Mouse (Mus musculus) heart, embryonic 11.5 days (tissue): Measurements from ENCODE around the gene Gpr173. TPM values are rescaled to one million over a fixed set of nuclear protein-coding genes. Genes with fewer than 3 reads are reported as not detected.

Source experiments
- ATAC-seq: fragments of 200-750 bp; cut with Nextera tagmentation; replicated peaks from 2 replicates; pipeline ENCODE4 v1.8.0; 2017; ENCODE audit warnings: moderate library complexity; ENCODE audit not compliant: insufficient number of reproducible peaks, low FRiP score, low TSS enrichment
- H3K27ac ChIP-seq: fragments of 300-500 bp; sonication (generic); 2 replicates; pipeline ENCODE4 v1.5.1; 2014; ENCODE audit warnings: mild to moderate bottlenecking, low read depth, low read length
- H3K27me3 ChIP-seq: fragments of 300-500 bp; sonication (generic); 2 replicates; pipeline ENCODE4 v1.6.1; 2014; ENCODE audit warnings: mild to moderate bottlenecking, low read length, mixed read lengths; ENCODE audit not compliant: control insufficient read depth, insufficient read depth
- H3K36me3 ChIP-seq: fragments of 300-500 bp; sonication (generic); 2 replicates; pipeline ENCODE4 v1.6.1; 2014; ENCODE audit warnings: mild to moderate bottlenecking, low read length, moderate library complexity, mixed read lengths; ENCODE audit not compliant: control insufficient read depth, insufficient read depth
- H3K4me1 ChIP-seq: fragments of 300-500 bp; sonication (generic); 2 replicates; pipeline ENCODE4 v1.6.1; 2014; ENCODE audit warnings: low read length; ENCODE audit not compliant: control insufficient read depth, insufficient read depth
- H3K4me2 ChIP-seq: fragments of 300-500 bp; sonication (generic); 2 replicates; pipeline ENCODE4 v1.6.1; 2014; ENCODE audit warnings: mild to moderate bottlenecking, moderate library complexity
- H3K4me3 ChIP-seq: fragments of 300-500 bp; sonication (generic); 2 replicates; pipeline ENCODE4 v1.5.1; 2014; ENCODE audit warnings: low read depth, low read length
- H3K9ac ChIP-seq: fragments of 300-500 bp; sonication (generic); 2 replicates; pipeline ENCODE4 v1.6.1; 2014; ENCODE audit warnings: mild to moderate bottlenecking, low read depth, low read length, moderate library complexity
- H3K9me3 ChIP-seq: fragments of 300-500 bp; sonication (generic); replicated peaks from 2 replicates; pipeline ENCODE4 v1.6.1; 2016; ENCODE audit warnings: low read length; ENCODE audit not compliant: control insufficient read depth
- WGBS: fragments of 180-500 bp; shearing (Covaris S2); extraction: QIAGEN DNeasy Blood & Tissue Kit; methylation state at CpG from one replicate; pipeline ENCODE4 v1.1.7; 2014; ENCODE audit not compliant: insufficient replicate concordance; 5-methylcytosine and 5-hydroxymethylcytosine counted together
- polyA plus RNA-seq: library from polyadenylated mRNA; unstranded; fragments of >200 nt; fragmentation: Nextera tagmentation; extraction: Ambion mirVana; gene quantifications from 2 replicates; pipeline ENCODE4 v1.2.1, GENCODE M21; 2014

Gpr173 gene
- polyA plus RNA-seq, 1 experiment from 2014 or later, result 3.0 TPM

DNA sequence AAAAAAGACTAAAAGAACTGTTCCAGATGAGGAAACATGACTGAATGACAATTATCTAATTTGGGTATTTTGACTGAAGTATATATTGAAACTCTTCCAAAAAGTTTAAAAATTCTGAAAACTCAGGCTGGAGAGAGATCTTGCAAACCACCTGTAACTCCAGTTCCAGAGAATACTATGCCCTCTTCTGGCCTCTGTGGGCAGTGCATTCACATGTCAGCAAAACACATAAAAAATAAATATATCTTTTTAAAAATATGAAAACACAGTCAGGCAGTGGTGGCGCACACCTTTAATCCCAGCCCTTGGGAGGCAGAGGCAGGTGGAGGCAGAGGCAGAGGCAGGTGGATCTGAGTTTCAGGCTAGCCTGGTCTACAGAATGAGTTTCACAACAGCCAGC lies 44.9 kb downstream of the Gpr173 start:
- no peaks in the 10 kb centered on the region for H3K4me1 ChIP-seq
- no peaks in the 10 kb centered on the region for H3K36me3 ChIP-seq
- H3K27me3 ChIP-seq, result peaks cover 6% of the 10 kb centered on the region
- no peak overlapping the region for H3K4me2 ChIP-seq
- H3K9ac ChIP-seq, result no peak overlapping the region
- ATAC-seq, result no peak
- WGBS, result 91% methylated on average over 1 of the region's 1 CpGs
- no peak overlapping the region for H3K27ac ChIP-seq
- no peak overlapping the region for H3K4me3 ChIP-seq
- no peaks in the 10 kb centered on the region for H3K9me3 ChIP-seq

DNA sequence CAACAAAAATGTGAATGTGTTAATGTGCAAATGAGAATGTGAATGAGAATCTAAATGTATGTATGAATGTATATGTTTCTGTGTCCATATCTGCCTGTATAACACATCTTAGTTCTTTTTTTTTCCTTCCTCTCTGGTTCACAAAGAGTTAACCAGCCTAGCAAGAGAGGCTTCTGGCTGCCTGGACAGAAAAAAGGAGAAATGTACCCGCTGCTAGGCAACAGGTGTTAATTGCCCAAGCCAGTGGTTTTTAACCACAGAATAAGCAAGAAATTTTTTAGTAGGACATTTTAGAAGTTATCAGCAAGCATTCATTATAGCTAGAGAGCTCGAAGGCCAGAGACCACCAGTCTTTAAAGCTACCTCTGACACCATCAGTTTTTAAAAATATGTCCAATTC lies 45.7 kb downstream of the Gpr173 start:
- Histone ChIP-seq H3K27me3 (peaks cover 6% of the 10 kb centered on the region), H3K4me1 (no peaks in the 10 kb centered on the region), H3K9me3 (no peaks in the 10 kb centered on the region), H3K27ac (no peak overlapping the region), H3K9ac (no peak overlapping the region), H3K4me2 (no peak overlapping the region), H3K36me3 (no peaks in the 10 kb centered on the region), H3K4me3 (no peak overlapping the region)
- 51% methylated on average over 2 of the region's 2 CpGs for WGBS
- no peak for ATAC-seq

DNA sequence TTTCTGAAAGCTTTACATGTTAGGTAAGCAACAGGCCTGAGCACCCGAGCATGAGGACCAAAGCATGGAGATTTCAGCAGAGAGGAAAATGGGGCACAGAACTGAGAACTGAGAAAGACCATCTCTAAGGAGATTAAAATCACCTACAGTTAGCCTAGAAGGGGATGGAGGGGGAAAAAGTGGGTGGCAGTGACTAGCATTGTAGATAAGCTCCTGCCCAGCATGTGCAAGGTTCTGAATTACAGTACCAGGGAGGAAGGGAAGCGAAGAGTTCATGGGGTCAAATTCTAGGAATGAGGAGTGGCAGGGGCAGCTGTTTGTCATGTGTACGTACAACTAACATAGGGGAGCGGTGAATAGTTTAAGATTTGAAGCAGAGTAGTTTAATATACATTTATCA lies 48.0 kb downstream of the Gpr173 start:
- H3K9me3 ChIP-seq, result no peaks in the 10 kb centered on the region
- H3K4me2 ChIP-seq, result no peak overlapping the region
- ATAC-seq, result no peak
- H3K4me3 ChIP-seq, result no peak overlapping the region
- WGBS, result 69% methylated on average over 4 of the region's 4 CpGs
- H3K27me3 ChIP-seq, result no peaks in the 10 kb centered on the region; the same call in 1 of the 2 replicates
- H3K36me3 ChIP-seq, result no peaks in the 10 kb centered on the region
- H3K27ac ChIP-seq, result no peak overlapping the region
- H3K4me1 ChIP-seq, result no peaks in the 10 kb centered on the region
- no peak overlapping the region for H3K9ac ChIP-seq

DNA sequence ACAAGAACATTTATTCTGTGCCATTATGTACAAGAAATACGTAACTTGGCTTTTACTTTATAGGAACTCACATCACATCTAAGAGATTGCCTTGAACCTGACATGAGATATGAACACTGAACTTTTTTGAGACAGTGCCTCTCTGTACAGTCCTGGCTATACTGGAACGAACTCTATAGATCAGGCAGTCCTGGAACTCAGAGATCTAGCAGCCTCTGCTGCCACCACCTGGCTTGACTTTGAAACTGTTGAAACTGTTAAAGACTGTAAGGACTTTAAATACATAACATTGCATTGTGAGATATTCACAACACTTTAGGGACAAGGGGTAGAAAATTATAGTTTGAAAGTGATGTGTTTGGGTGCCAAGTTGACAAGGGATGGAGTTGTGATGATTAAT lies 60.6 kb downstream of the Gpr173 start:
- no peaks in the 10 kb centered on the region for H3K4me1 ChIP-seq
- no peak overlapping the region for H3K9ac ChIP-seq
- H3K27me3 ChIP-seq, result 0 out of 2 replicates have a peak, but pooled peaks cover 3% of the 10 kb centered on the region
- no peak overlapping the region for H3K4me2 ChIP-seq
- H3K27ac ChIP-seq, result no peak overlapping the region
- no peaks in the 10 kb centered on the region for H3K36me3 ChIP-seq
- no peak overlapping the region for H3K4me3 ChIP-seq
- ATAC-seq, result no peak
- no peaks in the 10 kb centered on the region for H3K9me3 ChIP-seq
- 57% methylated on average over 2 of the region's 2 CpGs for WGBS

DNA sequence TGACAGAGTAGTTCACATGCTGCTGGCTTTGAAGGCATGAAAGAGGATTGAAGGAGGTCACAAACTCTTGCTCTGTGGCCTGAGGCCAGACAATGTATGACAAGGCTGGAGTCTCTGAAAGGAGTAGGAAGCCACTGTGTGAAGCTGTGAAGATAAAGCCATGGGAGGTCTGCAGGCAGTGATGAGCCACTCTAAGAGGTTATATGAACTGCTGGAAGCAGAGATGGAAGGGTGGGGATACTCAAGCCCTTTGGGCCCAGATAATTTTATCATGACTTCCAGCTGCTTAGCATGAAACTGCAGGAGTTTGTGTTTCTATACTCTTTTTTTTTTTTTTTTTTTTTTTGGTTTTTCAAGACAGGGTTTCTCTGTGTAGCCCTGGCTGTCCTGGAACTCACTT lies 61.1 kb downstream of the Gpr173 start:
- H3K4me3 ChIP-seq, result no peak overlapping the region
- H3K27ac ChIP-seq, result no peak overlapping the region
- H3K9ac ChIP-seq, result no peak overlapping the region
- ATAC-seq, result peak; percentile 79
- no peak overlapping the region for H3K4me2 ChIP-seq
- H3K4me1 ChIP-seq, result no peaks in the 10 kb centered on the region
- H3K9me3 ChIP-seq, result no peaks in the 10 kb centered on the region
- H3K36me3 ChIP-seq, result no peaks in the 10 kb centered on the region
- 0 out of 2 replicates have a peak, but pooled peaks cover 3% of the 10 kb centered on the region for H3K27me3 ChIP-seq

DNA sequence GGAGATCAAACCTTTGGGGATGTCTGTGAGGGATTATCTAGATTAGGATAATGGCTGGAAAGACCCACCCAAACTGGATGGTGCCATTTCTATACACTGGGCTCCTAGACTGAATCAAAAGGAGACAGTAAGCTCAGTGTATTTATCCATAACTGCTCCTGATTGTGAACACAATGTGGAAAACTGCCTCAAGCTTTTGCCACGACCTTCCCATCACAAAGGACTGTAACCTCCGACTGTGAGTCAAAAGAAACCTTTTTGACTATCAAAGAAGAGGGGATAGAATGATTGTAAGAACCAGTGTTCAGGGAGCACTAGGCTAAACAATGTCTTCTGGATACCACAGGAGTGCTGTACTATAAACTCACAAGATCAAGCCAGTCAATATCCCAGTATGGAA lies 62.3 kb downstream of the Gpr173 start:
- Histone ChIP-seq H3K27ac (no peak overlapping the region), H3K36me3 (no peaks in the 10 kb centered on the region), H3K4me3 (no peak overlapping the region), H3K27me3 (peaks cover 6% of the 10 kb centered on the region; the same call in 1 of the 2 replicates), H3K9ac (no peak overlapping the region), H3K9me3 (no peaks in the 10 kb centered on the region), H3K4me2 (no peak overlapping the region), H3K4me1 (no peaks in the 10 kb centered on the region)
- WGBS, result 90% methylated on average over 2 of the region's 2 CpGs
- ATAC-seq, result no peak

Other genes starting within 250 kb of the Gpr173 start
- gene Iqsec2, start 224.4 kb downstream of the Gpr173 start, polyA plus RNA-seq, result 21.6 and 23.6 TPM in 2 replicates
- gene Kdm5c, start 135.7 kb downstream of the Gpr173 start, polyA plus RNA-seq, result 28.6 and 30.2 TPM in 2 replicates
- 9.7 and 13.8 TPM in 2 replicates for gene Kantr, start 41.2 kb downstream of the Gpr173 start, polyA plus RNA-seq
- gene Tspyl2, start 26.3 kb downstream of the Gpr173 start, polyA plus RNA-seq, result 15.7 and 19.0 TPM in 2 replicates
- gene Cldn34a, start 194.6 kb upstream of the Gpr173 start, polyA plus RNA-seq, result not detected in 2 replicates